Mouse (Mus musculus) colon, adult 2 months (tissue): ENCODE measurements around the gene Acap2. TPM values are rescaled to one million over a fixed set of nuclear protein-coding genes. Genes with fewer than 3 reads are reported as not detected.

Experiments
- polyA plus RNA-seq: library from polyadenylated mRNA; depleted of rRNA; stranded (reverse); fragments of >200 nt; gene quantifications from 2 replicates; pipeline ENCODE4 v1.2.3, GENCODE M21; 2012; rRNA removed

The Acap2 gene
- 13.1 and 17.1 TPM in 2 replicates for polyA plus RNA-seq

DNA sequence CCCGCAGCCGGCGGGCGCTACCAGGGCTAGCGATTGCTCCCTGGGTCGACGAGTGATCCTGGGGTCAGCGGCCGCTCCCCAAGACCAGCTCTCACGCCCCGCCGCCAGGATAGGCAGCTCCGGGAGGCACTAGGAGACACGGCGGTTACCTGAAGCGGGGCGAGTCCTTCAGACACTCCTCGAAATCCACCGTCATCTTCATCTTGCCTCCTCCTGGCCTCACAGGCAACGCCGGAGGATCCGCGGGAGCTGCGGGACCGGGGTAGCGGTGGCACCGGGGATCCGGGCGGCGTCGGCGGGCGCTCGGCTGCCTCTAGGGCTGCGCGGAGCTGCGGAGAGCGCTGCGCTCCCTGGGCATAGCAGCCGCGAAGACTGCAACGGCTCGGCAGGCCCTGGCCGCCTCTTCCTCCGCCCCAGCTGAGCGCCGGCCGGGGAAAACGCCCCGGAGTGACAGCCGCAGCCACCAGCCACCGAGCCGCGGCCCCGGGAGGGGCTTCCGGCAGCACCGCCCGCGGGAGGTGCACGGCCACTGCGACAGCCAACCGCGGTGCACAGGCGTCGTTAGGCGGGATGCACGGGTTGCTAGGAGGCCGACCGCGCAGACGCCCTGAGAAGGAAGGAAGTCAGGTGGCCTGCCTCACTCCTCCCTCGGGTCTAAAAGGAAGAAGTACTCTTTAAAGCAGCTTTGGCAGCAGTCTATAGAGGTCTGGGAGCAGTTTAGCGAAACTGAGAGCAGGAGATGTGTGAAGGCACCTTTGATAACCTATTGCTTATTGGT, at the start of gene Acap2:
Gene Acap2, minus strand, starts transcription at position 456 of the 778 bp plus-strand sequence.

DNA sequence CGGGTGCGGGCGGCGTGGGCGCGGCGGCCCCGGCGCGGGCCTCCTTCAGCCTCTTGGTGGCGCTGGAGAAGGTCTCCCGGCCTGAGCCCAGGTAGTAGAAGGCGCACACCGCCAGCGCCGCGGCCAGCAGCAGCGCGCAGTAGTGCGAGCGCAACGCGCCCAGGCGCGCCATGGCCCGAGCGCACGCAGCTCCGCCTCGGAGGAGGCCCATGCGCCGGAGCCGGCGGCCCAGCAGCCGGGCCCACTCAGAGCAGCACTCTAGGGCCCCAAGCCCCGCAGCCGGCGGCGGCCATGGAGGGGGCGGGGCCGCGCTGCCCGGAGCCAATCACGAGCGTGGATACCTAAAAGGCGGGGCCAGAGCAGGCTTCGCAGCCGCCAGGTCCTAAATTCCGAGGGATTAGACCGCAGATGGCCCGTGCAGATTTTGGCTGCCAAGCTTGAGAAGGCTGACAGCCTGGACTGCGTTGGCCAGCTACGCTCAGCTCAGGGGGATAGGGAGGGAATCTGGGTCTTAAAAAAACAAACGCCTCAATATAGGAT, 119.8 kb downstream of the Acap2 start, which contains the start of gene Xxylt1:
Gene Xxylt1, minus strand, starts transcription at position 308 of the 540 bp plus-strand sequence.

Other genes starting within 250 kb of the Acap2 start
- gene Xxylt1, start 119.8 kb downstream of the Acap2 start, polyA plus RNA-seq = 11.7 and 13.0 TPM in 2 replicates
- gene Ppp1r2, start 74.0 kb upstream of the Acap2 start, polyA plus RNA-seq = 58.7 and 75.1 TPM in 2 replicates
- 1.0 and 2.8 TPM in 2 replicates for gene Apod, start 113.6 kb upstream of the Acap2 start, polyA plus RNA-seq
- gene Bdh1, start 221.0 kb upstream of the Acap2 start, polyA plus RNA-seq = 105 and 112 TPM in 2 replicates